Mouse (Mus musculus): Measurements from ENCODE around the gene Smarcd3. TPM values are rescaled to one million over a fixed set of nuclear protein-coding genes. Genes with fewer than 3 reads are reported as not detected.

Smarcd3 gene
- polyA plus RNA-seq, 1 experiment from 2014 or later, result 108 TPM

GRCm38 (mm10) chr5:24594346-24594745 lies 29.9 kb downstream of the Smarcd3 start:
- WGBS, result 95% methylated on average over 5 of the region's 5 CpGs
- Histone ChIP-seq H3K4me2 (replicated peaks) (no peak overlapping the region), H3K9me3 (no peaks in the 10 kb centered on the region), H3K27me3 (peaks cover 22% of the 10 kb centered on the region), H3K9ac (replicated peaks) (no peak overlapping the region), H3K4me3 (no peak overlapping the region), H3K36me3 (peaks cover 62% of the 10 kb centered on the region), H3K27ac (replicated peaks) (no peak overlapping the region), H3K4me1 (peaks cover 61% of the 10 kb centered on the region)
- no peak for ATAC-seq (ENCODE audit: low FRiP score, low read depth)

- Histone ChIP-seq H3K27ac (replicated peaks) (no peak overlapping the region), H3K4me3 (no peak overlapping the region), H3K27me3 (peaks cover 22% of the 10 kb centered on the region), H3K9me3 (no peaks in the 10 kb centered on the region), H3K4me2 (replicated peaks) (no peak overlapping the region), H3K9ac (replicated peaks) (no peak overlapping the region), H3K36me3 (peaks cover 66% of the 10 kb centered on the region), H3K4me1 (peaks cover 60% of the 10 kb centered on the region)
- WGBS, result 82% methylated on average over 10 of the region's 10 CpGs
- no peak for ATAC-seq (ENCODE audit: low FRiP score, low read depth)
Observed at GRCm38 (mm10) chr5:24593928-24594327, 30.3 kb downstream of the Smarcd3 start.

- Histone ChIP-seq H3K4me3 (no peak overlapping the region), H3K4me2 (replicated peaks) (no peak overlapping the region), H3K27ac (replicated peaks) (no peak overlapping the region), H3K36me3 (peaks cover 73% of the 10 kb centered on the region), H3K4me1 (peaks cover 57% of the 10 kb centered on the region), H3K9ac (replicated peaks) (no peak overlapping the region), H3K9me3 (no peaks in the 10 kb centered on the region), H3K27me3 (peaks cover 22% of the 10 kb centered on the region)
- ATAC-seq (ENCODE audit: low FRiP score, low read depth), result no peak
- WGBS, result 80% methylated on average over 10 of the region's 10 CpGs
Observed at GRCm38 (mm10) chr5:24593230-24593629, 31.0 kb downstream of the Smarcd3 start.

- no peak for ATAC-seq (ENCODE audit: low FRiP score, low read depth)
- no peak overlapping the region for H3K4me2 ChIP-seq (replicated peaks)
- peaks cover 58% of the 10 kb centered on the region for H3K4me1 ChIP-seq
- H3K27ac ChIP-seq (replicated peaks), result no peak overlapping the region
- no peaks in the 10 kb centered on the region for H3K9me3 ChIP-seq
- H3K27me3 ChIP-seq, result peaks cover 22% of the 10 kb centered on the region
- 0 out of 2 replicates have a peak overlapping the region, but pooled peaks have one; percentile 15 for H3K9ac ChIP-seq (replicated peaks)
- H3K36me3 ChIP-seq, result peaks cover 75% of the 10 kb centered on the region
- 67% methylated on average over 21 of the region's 21 CpGs for WGBS
- no peak overlapping the region for H3K4me3 ChIP-seq
Observed at GRCm38 (mm10) chr5:24592471-24593160, 31.6 kb downstream of the Smarcd3 start.

GRCm38 (mm10) chr5:24591796-24592470 lies 32.3 kb downstream of the Smarcd3 start:
- 61% methylated on average over 24 of the region's 24 CpGs for WGBS
- Histone ChIP-seq H3K36me3 (peaks cover 75% of the 10 kb centered on the region), H3K27ac (replicated peaks) (no peak overlapping the region), H3K4me2 (replicated peaks) (no peak overlapping the region), H3K4me3 (no peak overlapping the region), H3K27me3 (peaks cover 22% of the 10 kb centered on the region), H3K9ac (replicated peaks) (no peak overlapping the region), H3K9me3 (no peaks in the 10 kb centered on the region), H3K4me1 (peaks cover 60% of the 10 kb centered on the region)
- ATAC-seq (ENCODE audit: low FRiP score, low read depth), result no peak

- H3K9me3 ChIP-seq, result no peaks in the 10 kb centered on the region
- H3K4me3 ChIP-seq, result no peak overlapping the region
- ATAC-seq (ENCODE audit: low FRiP score, low read depth), result no peak
- peaks cover 75% of the 10 kb centered on the region for H3K36me3 ChIP-seq
- no peak overlapping the region; the same call in 1 of the 2 replicates for H3K9ac ChIP-seq (replicated peaks)
- WGBS, result 30% methylated on average over 23 of the region's 23 CpGs
- H3K27ac ChIP-seq (replicated peaks), result peak overlapping the region; percentile 30; the same call in 1 of the 2 replicates
- peaks cover 55% of the 10 kb centered on the region for H3K4me1 ChIP-seq
- no peak overlapping the region; the same call in 1 of the 2 replicates for H3K4me2 ChIP-seq (replicated peaks)
- H3K27me3 ChIP-seq, result peaks cover 22% of the 10 kb centered on the region
Observed at GRCm38 (mm10) chr5:24591268-24591721, 32.9 kb downstream of the Smarcd3 start.

GRCm38 (mm10) chr5:24589511-24590500 lies 34.4 kb downstream of the Smarcd3 start:
- H3K4me1 ChIP-seq, result peaks cover 45% of the 10 kb centered on the region
- no peak for ATAC-seq (ENCODE audit: low FRiP score, low read depth)

GRCm38 (mm10) chr5:24587200-24587577 lies 37.0 kb downstream of the Smarcd3 start:
- H3K4me3 ChIP-seq, result peak overlapping the region; percentile 89
- peak overlapping the region; percentile 75 for H3K27ac ChIP-seq (replicated peaks)
- no peaks in the 10 kb centered on the region for H3K9me3 ChIP-seq
- peaks cover 40% of the 10 kb centered on the region for H3K36me3 ChIP-seq
- peak overlapping the region; percentile 97 for H3K4me2 ChIP-seq (replicated peaks)
- peaks cover 13% of the 10 kb centered on the region for H3K27me3 ChIP-seq
- ATAC-seq (ENCODE audit: low FRiP score, low read depth), result no peak
- peaks cover 41% of the 10 kb centered on the region for H3K4me1 ChIP-seq
- WGBS, result 32% methylated on average over 4 of the region's 4 CpGs
- H3K9ac ChIP-seq (replicated peaks), result peak overlapping the region; percentile 89

More at GRCm38 (mm10) chr5:24589511-24590500, 34.4 kb downstream of the Smarcd3 start:
- Histone ChIP-seq H3K36me3 (peaks cover 65% of the 10 kb centered on the region), H3K27ac (replicated peaks) (no peak overlapping the region), H3K4me2 (replicated peaks) (no peak overlapping the region), H3K4me3 (no peak overlapping the region), H3K27me3 (peaks cover 22% of the 10 kb centered on the region), H3K9me3 (no peaks in the 10 kb centered on the region), H3K9ac (replicated peaks) (no peak overlapping the region)
- 92% methylated on average over 20 of the region's 20 CpGs for WGBS

- peak within 1 kb of the TSS; percentile 89 for H3K9ac ChIP-seq (replicated peaks)
- H3K9me3 ChIP-seq, result no peaks in the 10 kb centered on the region
- H3K36me3 ChIP-seq, result peaks cover 35% of the 10 kb centered on the region
- H3K27ac ChIP-seq (replicated peaks), result peak within 1 kb of the TSS; percentile 75
- H3K4me1 ChIP-seq, result peaks cover 36% of the 10 kb centered on the region
- peaks cover 8% of the 10 kb centered on the region for H3K27me3 ChIP-seq
- peak; percentile 94 for ATAC-seq (ENCODE audit: low FRiP score, low read depth)
- peak within 1 kb of the TSS; percentile 89 for H3K4me3 ChIP-seq
- peak within 1 kb of the TSS; percentile 97 for H3K4me2 ChIP-seq (replicated peaks)
- WGBS, result under 1% methylated on average over 43 of the region's 43 CpGs
Observed at GRCm38 (mm10) chr5:24586547-24587199, 37.5 kb downstream of the Smarcd3 start, which contains the start of gene Chpf2. Chpf2 (plus strand) TSS chr5:24586741.

- Histone ChIP-seq H3K9ac (replicated peaks) (peak overlapping the region; percentile 89), H3K4me1 (peaks cover 31% of the 10 kb centered on the region), H3K9me3 (no peaks in the 10 kb centered on the region), H3K4me3 (peak overlapping the region; percentile 89), H3K27me3 (peaks cover 4% of the 10 kb centered on the region), H3K27ac (replicated peaks) (peak overlapping the region; percentile 75; the same call in 1 of the 2 replicates), H3K36me3 (peaks cover 29% of the 10 kb centered on the region), H3K4me2 (replicated peaks) (peak overlapping the region; percentile 97)
- WGBS, result 15% methylated on average over 8 of the region's 8 CpGs
- ATAC-seq (ENCODE audit: low FRiP score, low read depth), result peak; percentile 16; the same call in 1 of the 2 replicates
Observed at GRCm38 (mm10) chr5:24586106-24586505, 38.1 kb downstream of the Smarcd3 start.
